Mouse (Mus musculus) forebrain, embryonic 14.5 days (tissue): Measurements from ENCODE around the gene Ttc13. TPM values are rescaled to one million over a fixed set of nuclear protein-coding genes. Genes with fewer than 3 reads are reported as not detected.

Source experiments
- ATAC-seq: fragments of 200-750 bp; cut with Nextera tagmentation; 2 replicates; pipeline ENCODE4 v1.8.0; 2017; ENCODE audit warnings: mild to moderate bottlenecking, moderate library complexity
- DNase-seq: peaks from one replicate; pipeline ENCODE4 v3.0.0-alpha.2; 2015; ENCODE audit warnings: low spot score
- H3K27ac ChIP-seq: fragments of 300-500 bp; sonication (generic); 2 replicates; pipeline ENCODE4 v1.5.1; 2014; ENCODE audit warnings: low read depth, mild to moderate bottlenecking, control low read depth, low read length, moderate library complexity
- H3K27me3 ChIP-seq: fragments of 300-500 bp; sonication (generic); replicated peaks from 2 replicates; pipeline ENCODE4 v1.6.1; 2014; ENCODE audit warnings: low read length, control low read depth, mixed read lengths; ENCODE audit not compliant: control insufficient read depth, insufficient read depth
- H3K36me3 ChIP-seq: fragments of 300-500 bp; sonication (generic); 2 replicates; pipeline ENCODE4 v1.6.1; 2014; ENCODE audit warnings: low read length, control low read depth; ENCODE audit not compliant: control insufficient read depth, insufficient read depth
- H3K4me1 ChIP-seq: fragments of 300-500 bp; sonication (generic); 2 replicates; pipeline ENCODE4 v1.6.1; 2014; ENCODE audit warnings: antibody characterized with exemption, low read length, control low read depth; ENCODE audit not compliant: control insufficient read depth, insufficient read depth
- H3K4me2 ChIP-seq: fragments of 300-500 bp; sonication (generic); 2 replicates; pipeline ENCODE4 v1.6.1; 2014; ENCODE audit warnings: mild to moderate bottlenecking, control low read depth, low read length
- H3K4me3 ChIP-seq: fragments of 300-500 bp; sonication (generic); 2 replicates; pipeline ENCODE4 v1.5.1; 2014; ENCODE audit warnings: low read depth, low read length, control low read depth
- H3K9ac ChIP-seq: fragments of 300-500 bp; sonication (generic); 2 replicates; pipeline ENCODE4 v1.6.1; 2014; ENCODE audit warnings: mild to moderate bottlenecking, low read length, control low read depth, moderate library complexity
- H3K9me3 ChIP-seq: fragments of 300-500 bp; sonication (generic); replicated peaks from 2 replicates; pipeline ENCODE4 v1.6.1; 2016; ENCODE audit warnings: low read length, control low read depth, mixed read lengths; ENCODE audit not compliant: control insufficient read depth
- WGBS: fragments of 180-500 bp; shearing (Covaris S2); extraction: QIAGEN DNeasy Blood & Tissue Kit; methylation state at CpG from one replicate; pipeline ENCODE4 v1.1.7; 2014; 5-methylcytosine and 5-hydroxymethylcytosine counted together
- polyA plus RNA-seq: library from polyadenylated mRNA; unstranded; fragments of >200 nt; fragmentation: Nextera tagmentation; extraction: Ambion mirVana; gene quantifications from 2 replicates; pipeline ENCODE4 v1.2.1, GENCODE M21; 2014

The Ttc13 gene
- polyA plus RNA-seq, 1 experiment from 2014 or later, result 48.7 TPM

DNA sequence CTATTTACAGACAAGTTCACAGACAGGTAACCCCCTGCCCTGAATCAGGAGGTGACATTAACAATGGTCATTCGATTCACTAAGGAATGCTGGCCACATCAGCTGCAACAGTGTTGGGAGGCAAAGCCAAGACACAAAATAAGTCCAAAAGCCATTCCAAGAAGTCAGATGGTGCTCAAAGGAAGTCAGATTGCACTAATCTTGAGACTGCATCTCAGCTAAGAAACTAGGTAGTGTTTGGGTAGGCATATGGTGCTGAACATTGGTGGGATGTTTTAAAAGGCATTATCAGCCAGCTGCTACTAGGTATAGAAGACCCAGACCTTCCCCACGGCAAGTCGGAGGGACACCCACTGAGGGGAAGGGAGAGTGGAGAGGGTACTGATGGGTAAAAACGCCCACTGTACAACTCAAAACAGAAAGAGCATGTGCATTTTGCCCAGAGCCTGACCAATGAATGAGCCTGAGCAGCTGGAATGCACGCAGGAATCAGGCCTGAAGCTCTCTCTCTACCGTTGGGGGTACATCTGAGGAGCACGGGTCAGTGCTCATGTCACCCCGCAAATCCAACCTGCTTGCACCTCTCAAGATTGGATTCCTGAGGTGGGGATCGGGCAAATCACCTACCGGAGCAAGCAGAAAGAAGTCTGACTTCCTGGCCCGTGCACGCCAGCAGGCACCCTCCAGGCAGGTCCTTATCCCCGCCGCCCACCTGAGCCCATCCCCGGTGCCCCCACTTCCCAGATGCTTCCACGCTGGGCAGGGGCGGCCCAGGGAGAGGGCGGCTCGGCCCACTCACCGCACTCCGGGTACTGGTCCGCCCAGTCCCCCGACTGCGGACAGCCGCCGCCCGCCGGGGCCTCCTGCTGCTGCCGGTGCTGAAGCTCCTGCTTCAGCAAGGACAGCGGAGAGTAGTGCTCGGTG lies 583 bp downstream of the Ttc13 start:
- Histone ChIP-seq H3K27ac (peak overlapping the region; percentile 58; the same call in 1 of the 2 replicates), H3K4me2 (peak overlapping the region; percentile 89), H3K4me1 (peaks cover 18% of the 10 kb centered on the region), H3K9me3 (no peaks in the 10 kb centered on the region), H3K4me3 (peak overlapping the region; percentile 92), H3K36me3 (peaks cover 11% of the 10 kb centered on the region), H3K9ac (peak overlapping the region; percentile 94), H3K27me3 (no peaks in the 10 kb centered on the region)
- DNase-seq (peak; percentile 6), ATAC-seq (peak; percentile 72)
- WGBS, result 3% methylated on average over 31 of the region's 31 CpGs

DNA sequence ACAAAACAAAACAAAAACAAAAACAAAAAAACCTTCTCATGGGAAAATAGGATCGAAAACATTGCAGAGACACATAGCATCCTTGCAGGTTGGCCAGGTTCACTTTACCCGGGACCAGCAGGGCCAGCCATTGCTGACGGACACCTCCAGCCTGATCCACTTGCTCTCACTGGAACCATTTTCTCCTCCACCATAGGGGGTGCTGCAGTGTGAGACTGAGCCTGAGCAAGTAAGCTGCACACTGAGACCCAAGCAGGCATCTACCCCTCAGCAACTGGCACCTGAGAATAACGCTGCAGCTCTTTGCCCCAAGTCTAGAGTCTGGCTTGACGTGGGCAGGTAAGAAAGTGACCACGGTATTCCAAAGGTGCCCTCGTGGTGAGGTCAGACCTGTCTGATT lies 1.6 kb downstream of the Ttc13 start:
- no peak overlapping the region for H3K27ac ChIP-seq
- H3K4me3 ChIP-seq, result no peak overlapping the region
- peaks cover 7% of the 10 kb centered on the region; the same call in 1 of the 2 replicates for H3K36me3 ChIP-seq
- H3K27me3 ChIP-seq, result no peaks in the 10 kb centered on the region
- no peaks in the 10 kb centered on the region for H3K9me3 ChIP-seq
- DNase-seq, result no peak
- H3K9ac ChIP-seq, result no peak overlapping the region
- no peak overlapping the region for H3K4me2 ChIP-seq
- ATAC-seq, result no peak
- 80% methylated on average over 7 of the region's 7 CpGs for whole genome bisulfite sequencing
- H3K4me1 ChIP-seq, result peaks cover 18% of the 10 kb centered on the region

GRCm38 (mm10) chr8:124715736-124716135 lies 6.0 kb downstream of the Ttc13 start:
- no peak for ATAC-seq
- H3K36me3 ChIP-seq, result peaks cover 38% of the 10 kb centered on the region
- peaks cover 6% of the 10 kb centered on the region for H3K4me1 ChIP-seq
- H3K9ac ChIP-seq, result no peak overlapping the region
- DNase-seq, result no peak
- H3K4me3 ChIP-seq, result no peak overlapping the region
- H3K27ac ChIP-seq, result no peak overlapping the region
- WGBS, result 93% methylated on average over 8 of the region's 8 CpGs
- no peaks in the 10 kb centered on the region for H3K9me3 ChIP-seq
- no peaks in the 10 kb centered on the region for H3K27me3 ChIP-seq
- H3K4me2 ChIP-seq, result no peak overlapping the region

DNA sequence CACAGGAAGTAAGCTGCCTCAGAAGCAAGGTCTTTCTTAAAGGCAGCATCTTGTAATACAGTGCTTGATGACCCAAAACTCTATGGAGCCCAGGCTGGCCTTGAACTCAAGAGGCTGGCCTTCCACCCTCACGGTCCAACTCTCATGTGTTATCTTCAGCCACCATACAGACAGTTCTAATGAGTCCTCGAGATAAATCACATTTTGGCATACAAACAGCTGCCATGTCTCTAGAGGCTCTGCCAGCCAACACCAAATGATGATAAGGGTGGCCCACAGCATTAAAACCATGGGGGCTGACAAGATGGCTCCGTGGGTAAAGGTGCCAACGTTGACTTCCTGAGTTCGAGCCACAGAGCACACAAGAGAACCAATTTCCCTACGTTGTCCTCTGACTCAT lies 8.6 kb downstream of the Ttc13 start:
- DNase-seq (no peak), ATAC-seq (no peak)
- peaks cover 61% of the 10 kb centered on the region for H3K36me3 ChIP-seq
- H3K4me2 ChIP-seq, result no peak overlapping the region
- no peaks in the 10 kb centered on the region for H3K27me3 ChIP-seq
- no peaks in the 10 kb centered on the region for H3K9me3 ChIP-seq
- no peak overlapping the region for H3K27ac ChIP-seq
- 96% methylated on average over 6 of the region's 6 CpGs for WGBS
- no peak overlapping the region for H3K9ac ChIP-seq
- H3K4me1 ChIP-seq, result no peaks in the 10 kb centered on the region
- H3K4me3 ChIP-seq, result no peak overlapping the region

GRCm38 (mm10) chr8:124705823-124706222 lies 16.0 kb downstream of the Ttc13 start:
- H3K4me2 ChIP-seq, result no peak overlapping the region
- H3K9me3 ChIP-seq, result no peaks in the 10 kb centered on the region
- no peaks in the 10 kb centered on the region for H3K27me3 ChIP-seq
- no peak overlapping the region for H3K27ac ChIP-seq
- H3K4me3 ChIP-seq, result no peak overlapping the region
- DNase-seq (no peak), ATAC-seq (no peak)
- WGBS, result 96% methylated on average over 8 of the region's 8 CpGs
- H3K36me3 ChIP-seq, result peaks cover 68% of the 10 kb centered on the region
- no peaks in the 10 kb centered on the region for H3K4me1 ChIP-seq
- H3K9ac ChIP-seq, result no peak overlapping the region

- ATAC-seq, result no peak
- H3K9me3 ChIP-seq, result no peaks in the 10 kb centered on the region
- no peak for DNase-seq
- H3K4me1 ChIP-seq, result no peaks in the 10 kb centered on the region
- H3K27me3 ChIP-seq, result no peaks in the 10 kb centered on the region
- no peak overlapping the region for H3K27ac ChIP-seq
- H3K4me2 ChIP-seq, result no peak overlapping the region
- H3K9ac ChIP-seq, result no peak overlapping the region
- WGBS, result 87% methylated on average over 4 of the region's 4 CpGs
- no peak overlapping the region for H3K4me3 ChIP-seq
- H3K36me3 ChIP-seq, result peaks cover 66% of the 10 kb centered on the region
Measured at GRCm38 (mm10) chr8:124704376-124704775, 17.4 kb downstream of the Ttc13 start.

DNA sequence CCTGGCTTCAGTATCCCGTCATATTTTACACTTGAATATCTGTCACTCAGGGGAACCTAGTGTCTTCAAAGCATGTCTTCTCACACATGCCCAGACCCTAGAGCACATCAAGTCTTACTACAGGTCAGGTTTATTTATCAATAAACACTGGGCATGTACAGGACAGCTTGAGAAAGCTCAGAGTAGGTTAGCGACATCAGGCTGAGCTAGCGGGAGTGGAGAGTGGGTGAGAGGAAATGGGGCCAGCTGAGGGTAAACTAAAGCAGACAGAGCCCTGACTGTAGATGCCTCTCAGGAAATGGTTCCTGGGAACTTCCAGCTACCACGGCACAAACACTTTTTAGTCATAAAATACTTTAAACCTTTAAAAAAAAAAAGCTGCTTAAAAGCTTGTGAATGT lies 18.3 kb downstream of the Ttc13 start:
- no peak overlapping the region for H3K4me3 ChIP-seq
- no peak overlapping the region for H3K9ac ChIP-seq
- 87% methylated on average over 4 of the region's 4 CpGs for WGBS
- H3K27me3 ChIP-seq, result no peaks in the 10 kb centered on the region
- H3K27ac ChIP-seq, result no peak overlapping the region
- H3K4me1 ChIP-seq, result no peaks in the 10 kb centered on the region
- H3K4me2 ChIP-seq, result no peak overlapping the region
- DNase-seq (no peak), ATAC-seq (no peak)
- H3K9me3 ChIP-seq, result no peaks in the 10 kb centered on the region
- peaks cover 63% of the 10 kb centered on the region for H3K36me3 ChIP-seq

GRCm38 (mm10) chr8:124702183-124702582 lies 19.6 kb downstream of the Ttc13 start:
- DNase-seq, result no peak
- no peaks in the 10 kb centered on the region for H3K4me1 ChIP-seq
- no peak for ATAC-seq
- no peaks in the 10 kb centered on the region for H3K27me3 ChIP-seq
- H3K9me3 ChIP-seq, result no peaks in the 10 kb centered on the region
- H3K4me2 ChIP-seq, result no peak overlapping the region
- no peak overlapping the region for H3K27ac ChIP-seq
- no peak overlapping the region for H3K4me3 ChIP-seq
- H3K9ac ChIP-seq, result no peak overlapping the region
- 89% methylated on average over 3 of the region's 3 CpGs for WGBS
- H3K36me3 ChIP-seq, result peaks cover 66% of the 10 kb centered on the region

GRCm38 (mm10) chr8:124701023-124701422 lies 20.8 kb downstream of the Ttc13 start:
- Histone ChIP-seq H3K27ac (no peak overlapping the region), H3K36me3 (peaks cover 67% of the 10 kb centered on the region), H3K4me3 (no peak overlapping the region), H3K27me3 (no peaks in the 10 kb centered on the region), H3K9ac (no peak overlapping the region), H3K9me3 (no peaks in the 10 kb centered on the region), H3K4me1 (no peaks in the 10 kb centered on the region), H3K4me2 (no peak overlapping the region)
- DNase-seq (no peak), ATAC-seq (no peak)
- 89% methylated on average over 9 of the region's 9 CpGs for WGBS
